Mouse (Mus musculus) stomach, postnatal 0 days (tissue): ENCODE measurements around the gene Tpp2. TPM values are rescaled to one million over a fixed set of nuclear protein-coding genes. Genes with fewer than 3 reads are reported as not detected.
A peak's percentile ranks its signal among the peaks of the same experiment; 100 is the strongest.
"Not testable (repeated sequence)": the region's sequence is repeated elsewhere in the genome, so short reads cannot be mapped to it uniquely, and the experiment has no call there.

Experiments
- ATAC-seq: fragments of 200-750 bp; cut with Nextera tagmentation; 2 replicates; pipeline ENCODE4 v1.8.0; 2017; ENCODE audit not compliant: low FRiP score, low TSS enrichment
- DNase-seq: peaks from one replicate; pipeline ENCODE4 v3.0.0-alpha.2; 2016; ENCODE audit warnings: low spot score
- H3K27ac ChIP-seq: fragments of 300-500 bp; sonication (generic); replicated peaks from 2 replicates; pipeline ENCODE4 v1.5.1; 2014; ENCODE audit warnings: mild to moderate bottlenecking, control low read depth
- H3K27me3 ChIP-seq: fragments of 300-500 bp; sonication (generic); 2 replicates; pipeline ENCODE4 v1.6.1; 2014; ENCODE audit warnings: low read length; ENCODE audit not compliant: control insufficient read depth, insufficient read depth
- H3K36me3 ChIP-seq: fragments of 300-500 bp; sonication (generic); 2 replicates; pipeline ENCODE4 v1.6.1; 2014; ENCODE audit warnings: low read length, mixed read lengths; ENCODE audit not compliant: control insufficient read depth, insufficient read depth
- H3K4me1 ChIP-seq: fragments of 300-500 bp; sonication (generic); replicated peaks from 2 replicates; pipeline ENCODE4 v1.6.1; 2014; ENCODE audit warnings: antibody characterized with exemption; ENCODE audit not compliant: control insufficient read depth, insufficient read depth
- H3K4me2 ChIP-seq: fragments of 300-500 bp; sonication (generic); replicated peaks from 2 replicates; pipeline ENCODE4 v1.6.1; 2014; ENCODE audit warnings: low read depth, mild to moderate bottlenecking, control low read depth, moderate library complexity
- H3K4me3 ChIP-seq: fragments of 300-500 bp; sonication (generic); 2 replicates; pipeline ENCODE4 v1.5.1; 2014; ENCODE audit warnings: low read depth, low read length, control low read depth
- H3K9ac ChIP-seq: fragments of 300-500 bp; sonication (generic); 2 replicates; pipeline ENCODE4 v1.6.1; 2014; ENCODE audit warnings: mild to moderate bottlenecking, low read length, control low read depth, mixed read lengths
- H3K9me3 ChIP-seq: fragments of 300-500 bp; sonication (generic); 2 replicates; pipeline ENCODE4 v1.6.1; 2016; ENCODE audit warnings: low read length; ENCODE audit not compliant: control insufficient read depth
- CTCF ChIP-seq: IDR thresholded peaks from 2 replicates; pipeline ENCODE4 v1.5.1; 2016; ENCODE audit warnings: antibody characterized with exemption, low read depth, mild to moderate bottlenecking, moderate library complexity
- EP300 ChIP-seq: optimal IDR thresholded peaks from 2 replicates; pipeline ENCODE3; 2016; ENCODE audit warnings: antibody characterized with exemption
- WGBS: fragments of 180-500 bp; shearing (Covaris S2); extraction: QIAGEN DNeasy Blood & Tissue Kit; methylation state at CpG from one replicate; pipeline ENCODE4 v1.1.7; 2014; 5-methylcytosine and 5-hydroxymethylcytosine counted together
- polyA plus RNA-seq: library from polyadenylated mRNA; unstranded; fragments of >200 nt; fragmentation: Nextera tagmentation; extraction: Ambion mirVana; gene quantifications from 2 replicates; pipeline ENCODE4 v1.2.1, GENCODE M21; 2015

Gene Tpp2
- polyA plus RNA-seq, result 34.5 and 34.8 TPM in 2 replicates

- peak within 1 kb of the TSS; percentile 97 for H3K27ac ChIP-seq
- no peaks in the 10 kb centered on the region for H3K4me1 ChIP-seq
- H3K27me3 ChIP-seq, result no peaks in the 10 kb centered on the region
- H3K36me3 ChIP-seq, result no peaks in the 10 kb centered on the region
- DNase-seq (peak; percentile 96), ATAC-seq (peak; percentile 100)
- H3K9me3 ChIP-seq, result no peaks in the 10 kb centered on the region
- peak within 1 kb of the TSS; percentile 99 for H3K9ac ChIP-seq
- H3K4me3 ChIP-seq, result peak within 1 kb of the TSS; percentile 100
- TF ChIP-seq CTCF (no peak), EP300 (no peak)
- under 1% methylated on average over 80 of the region's 81 CpGs for WGBS
- peak within 1 kb of the TSS; percentile 64 for H3K4me2 ChIP-seq
Measured at GRCm38 (mm10) chr1:43933488-43934415, at the start of gene Tpp2. Tpp2 (plus strand) TSS chr1:43933647.

DNA sequence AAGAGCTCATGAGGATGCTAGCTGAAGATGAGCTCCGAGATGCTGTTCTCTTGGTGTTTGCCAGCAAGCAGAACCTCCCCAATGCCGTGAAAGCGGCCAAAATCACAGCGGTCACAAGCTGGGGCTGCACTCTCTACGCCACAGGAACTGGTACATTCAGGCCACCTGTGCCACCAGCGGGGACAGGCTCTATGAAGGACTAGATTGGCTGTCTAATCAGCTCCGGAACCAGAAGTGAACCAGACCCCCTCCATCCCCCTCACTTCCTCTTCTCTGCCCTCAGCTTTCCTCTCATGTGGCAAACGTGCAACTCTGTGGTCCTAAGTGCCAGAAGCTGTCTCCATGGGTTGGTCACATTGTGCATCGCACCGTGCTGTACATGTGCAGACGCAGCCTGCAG, 45.1 kb upstream of the Tpp2 start:
- H3K36me3 ChIP-seq, H3K27me3 ChIP-seq, H3K27ac ChIP-seq, ATAC-seq, DNase-seq, H3K9ac ChIP-seq, H3K9me3 ChIP-seq, H3K4me3 ChIP-seq, H3K4me2 ChIP-seq, H3K4me1 ChIP-seq: not testable (repeated sequence)
- WGBS, result 78% methylated on average over 11 of the region's 11 CpGs

DNA sequence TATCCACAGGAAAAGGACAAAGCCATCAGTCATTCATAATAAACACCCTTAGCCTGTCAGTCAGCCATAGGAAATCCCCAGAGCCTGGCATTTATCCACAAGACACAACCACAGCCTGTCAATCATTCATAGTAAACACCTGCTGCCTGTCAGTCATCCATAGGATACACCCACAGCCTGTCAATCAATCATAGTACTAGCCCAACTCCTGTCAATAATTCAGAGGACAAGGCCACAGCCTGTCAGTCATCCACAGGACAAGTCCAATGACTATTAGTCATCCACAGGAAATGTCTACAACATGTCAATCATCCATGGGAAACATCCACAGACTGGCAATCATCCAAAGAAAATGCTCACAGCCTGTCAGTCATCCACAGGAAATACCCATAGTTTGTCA, 37.7 kb upstream of the Tpp2 start:
- Histone ChIP-seq H3K9ac (no peak overlapping the region), H3K27ac (no peak overlapping the region), H3K4me1 (no peaks in the 10 kb centered on the region), H3K27me3 (no peaks in the 10 kb centered on the region), H3K36me3 (no peaks in the 10 kb centered on the region), H3K9me3 (no peaks in the 10 kb centered on the region), H3K4me2 (no peak overlapping the region), H3K4me3 (no peak overlapping the region)
- DNase-seq (no peak), ATAC-seq (no peak)
- TF ChIP-seq EP300 (no peak), CTCF (no peak)

- no peak for DNase-seq
- no peaks in the 10 kb centered on the region for H3K27me3 ChIP-seq
- H3K9ac ChIP-seq, result no peak overlapping the region
- no peak overlapping the region for H3K27ac ChIP-seq
- ATAC-seq, result no peak
- no peak for TF ChIP-seq EP300
- H3K4me2 ChIP-seq, result no peak overlapping the region
- no peaks in the 10 kb centered on the region for H3K4me1 ChIP-seq
- no peaks in the 10 kb centered on the region for H3K9me3 ChIP-seq
- H3K4me3 ChIP-seq, result no peak overlapping the region
- no peaks in the 10 kb centered on the region for H3K36me3 ChIP-seq
- WGBS, result 79% methylated on average over 2 of the region's 2 CpGs
Measured at GRCm38 (mm10) chr1:43897131-43897530, 36.3 kb upstream of the Tpp2 start.

DNA sequence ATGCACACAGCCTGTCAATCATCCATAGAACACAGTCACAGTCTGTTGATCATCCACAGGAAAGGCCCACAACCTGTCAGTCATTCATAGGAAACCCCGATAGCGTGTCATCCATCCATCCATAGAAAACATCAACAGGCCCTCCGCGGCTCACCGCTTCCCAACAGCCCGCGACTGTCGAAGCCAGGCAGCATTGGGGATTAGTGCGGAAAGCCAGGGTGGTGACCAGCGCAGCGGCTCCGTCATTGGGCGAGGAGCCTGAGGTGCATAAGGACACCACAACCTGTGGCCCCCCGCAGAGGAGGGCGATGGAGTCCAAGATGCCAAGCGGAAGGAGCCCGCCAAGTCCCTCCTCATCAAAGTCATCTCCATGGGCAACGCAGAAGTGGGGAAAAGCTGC, 35.5 kb upstream of the Tpp2 start:
- no peaks in the 10 kb centered on the region for H3K36me3 ChIP-seq
- 87% methylated on average over 18 of the region's 18 CpGs for WGBS
- TF ChIP-seq EP300 (no peak), CTCF (no peak)
- no peak overlapping the region for H3K4me3 ChIP-seq
- H3K4me2 ChIP-seq, result no peak overlapping the region
- no peak for DNase-seq
- no peak overlapping the region for H3K9ac ChIP-seq
- no peaks in the 10 kb centered on the region for H3K4me1 ChIP-seq
- H3K27me3 ChIP-seq, result no peaks in the 10 kb centered on the region
- H3K27ac ChIP-seq, result no peak overlapping the region
- ATAC-seq, result no peak
- no peaks in the 10 kb centered on the region for H3K9me3 ChIP-seq

DNA sequence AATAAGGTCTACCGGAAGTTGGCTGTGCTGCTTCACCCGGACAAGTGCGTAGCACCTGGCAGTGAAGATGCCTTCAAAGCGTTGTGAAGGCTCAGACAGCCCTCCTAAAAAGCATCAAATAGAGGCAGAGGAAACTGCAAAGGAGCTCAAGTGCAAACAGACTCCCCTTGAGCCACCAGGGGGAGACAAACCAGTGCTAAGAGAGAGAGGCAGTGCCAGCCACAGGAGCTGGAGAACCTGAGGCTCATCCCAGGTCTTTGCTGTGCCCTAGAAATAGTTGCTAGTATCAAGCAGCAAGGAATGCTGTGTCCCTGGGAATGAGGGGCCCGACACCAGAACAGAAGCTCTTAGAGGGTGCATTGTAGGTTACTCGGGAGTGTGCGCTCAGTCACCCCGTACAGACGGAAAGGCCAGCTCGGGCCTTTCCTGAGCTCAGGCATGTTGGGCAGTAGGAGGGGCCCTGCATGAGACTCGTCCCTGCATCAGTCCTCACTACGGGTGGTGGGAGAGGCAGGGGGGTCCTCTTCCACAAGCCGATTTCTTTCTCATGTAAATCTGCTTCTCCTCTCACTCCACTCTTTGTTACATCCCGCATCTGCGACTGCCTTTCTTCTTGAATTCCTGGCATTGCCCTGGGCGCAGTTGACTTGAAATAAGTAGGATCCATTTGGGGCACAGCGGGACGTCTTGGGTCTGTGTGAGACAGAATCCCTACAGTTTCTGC, 34.3 kb upstream of the Tpp2 start:
- ATAC-seq (peak; percentile 59; the same call in 1 of the 2 replicates), DNase-seq (peak; percentile 76)
- no peak overlapping the region for H3K4me3 ChIP-seq
- 32% methylated on average over 18 of the region's 18 CpGs for WGBS
- no peaks in the 10 kb centered on the region for H3K36me3 ChIP-seq
- no peaks in the 10 kb centered on the region for H3K4me1 ChIP-seq
- H3K27ac ChIP-seq, result no peak overlapping the region
- H3K9me3 ChIP-seq, result no peaks in the 10 kb centered on the region
- 0 out of 2 replicates have a peak overlapping the region, but pooled peaks have one; percentile 35 for H3K9ac ChIP-seq
- no peaks in the 10 kb centered on the region for H3K27me3 ChIP-seq
- peak overlapping the region; percentile 29; the same call in 1 of the 2 replicates for H3K4me2 ChIP-seq
- peak; percentile 92 for TF ChIP-seq CTCF
- TF ChIP-seq EP300, result no peak
